Mouse (Mus musculus) heart, adult 2 months (tissue): ENCODE data around the gene Dph3.
A peak's percentile ranks its signal among the peaks of the same experiment; 100 is the strongest.

ENCODE experiments used
- CTCF ChIP-seq: fragments of 200-600 bp; IDR thresholded peaks from 2 replicates; pipeline ENCODE4 v1.8.1; 2022; ENCODE audit warnings: antibody characterized with exemption, mild to moderate bottlenecking, moderate library complexity
- POLR2A ChIP-seq: fragments of 200-500 bp; IDR thresholded peaks from 2 replicates; pipeline ENCODE4 v1.6.1; 2011; ENCODE audit warnings: mild to moderate bottlenecking, low read depth, low read length, control low read depth; ENCODE audit not compliant: insufficient read depth

GRCm38 (mm10) chr14:32120940-32121919, 35.7 kb upstream of the Dph3 start:
- TF ChIP-seq CTCF (no peak), POLR2A (0 out of 2 replicates have a peak, but pooled peaks have one; percentile 24)
